Mouse (Mus musculus): ENCODE measurements around the gene Spag9. TPM values are rescaled to one million over a fixed set of nuclear protein-coding genes. Genes with fewer than 3 reads are reported as not detected.

The Spag9 gene
- 131 and 161 TPM in 2 replicates for total RNA-seq (2014; rRNA removed)
- polyA plus RNA-seq (2015; fragmentation: Nextera tagmentation; extraction: Ambion mirVana), result 66.8 and 80.7 TPM in 2 replicates

- DNase-seq (ENCODE audit: low spot score), result peak; percentile 97
- no peak for TF ChIP-seq CTCF (IDR thresholded peaks at IDR 0.05)
- peaks cover 22% of the 10 kb centered on the region for H3K4me1 ChIP-seq (ENCODE audit: insufficient read depth, low read length)
- peak within 1 kb of the TSS; percentile 96 for H3K4me3 ChIP-seq (ENCODE audit: low read depth, low read length)
- WGBS, result 0% methylated on average over 33 of the region's 70 CpGs
- peak within 1 kb of the TSS; percentile 94 for H3K27ac ChIP-seq (ENCODE audit: low read depth, low read length)
- peak; percentile 92 for ATAC-seq (ENCODE audit: low FRiP score)
- H3K9ac ChIP-seq (replicated peaks; ENCODE audit: low read length, poor library complexity, severe bottlenecking), result peak within 1 kb of the TSS; percentile 92
- H3K9me3 ChIP-seq (ENCODE audit: low read length), result no peaks in the 10 kb centered on the region
- H3K27me3 ChIP-seq (ENCODE audit: insufficient read depth, low read length), result no peaks in the 10 kb centered on the region
- peak within 1 kb of the TSS; percentile 92 for H3K4me2 ChIP-seq (ENCODE audit: low read depth, low read length, poor library complexity, severe bottlenecking)
- no peaks in the 10 kb centered on the region; the same call in 1 of the 2 replicates for H3K36me3 ChIP-seq (ENCODE audit: insufficient read depth, low read length)
These were observed at the start of gene Spag9 for GRCm38 (mm10) chr11:93995720-93996305. Gene Spag9 (plus strand): TSS chr11:93996091.

- H3K27ac ChIP-seq (ENCODE audit: low read depth, low read length), result no peak overlapping the region
- no peaks in the 10 kb centered on the region for H3K4me1 ChIP-seq (ENCODE audit: insufficient read depth, low read length)
- peaks cover 13% of the 10 kb centered on the region for H3K36me3 ChIP-seq (ENCODE audit: insufficient read depth, low read length)
- H3K9ac ChIP-seq (replicated peaks; ENCODE audit: low read length, poor library complexity, severe bottlenecking), result no peak overlapping the region
- 92% methylated on average over 9 of the region's 9 CpGs for WGBS
- no peaks in the 10 kb centered on the region for H3K27me3 ChIP-seq (ENCODE audit: insufficient read depth, low read length)
- ATAC-seq (ENCODE audit: low FRiP score), result no peak
- no peak for DNase-seq (ENCODE audit: low spot score)
- no peak overlapping the region for H3K4me3 ChIP-seq (ENCODE audit: low read depth, low read length)
- no peaks in the 10 kb centered on the region for H3K9me3 ChIP-seq (ENCODE audit: low read length)
- no peak for TF ChIP-seq CTCF (IDR thresholded peaks at IDR 0.05)
- no peak overlapping the region for H3K4me2 ChIP-seq (ENCODE audit: low read depth, low read length, poor library complexity, severe bottlenecking)
These were observed 46.9 kb upstream of the Spag9 start for GRCm38 (mm10) chr11:93948887-93949567.

- peak; percentile 29 for TF ChIP-seq CTCF (IDR thresholded peaks at IDR 0.05)
- DNase-seq (ENCODE audit: low spot score), result no peak
- Histone ChIP-seq H3K27me3 (ENCODE audit: insufficient read depth, low read length) (no peaks in the 10 kb centered on the region), H3K9ac (replicated peaks; ENCODE audit: low read length, poor library complexity, severe bottlenecking) (no peak overlapping the region), H3K4me2 (ENCODE audit: low read depth, low read length, poor library complexity, severe bottlenecking) (no peak overlapping the region), H3K9me3 (ENCODE audit: low read length) (no peaks in the 10 kb centered on the region), H3K27ac (ENCODE audit: low read depth, low read length) (no peak overlapping the region), H3K36me3 (ENCODE audit: insufficient read depth, low read length) (peaks cover 13% of the 10 kb centered on the region), H3K4me3 (ENCODE audit: low read depth, low read length) (no peak overlapping the region), H3K4me1 (ENCODE audit: insufficient read depth, low read length) (no peaks in the 10 kb centered on the region)
- ATAC-seq (ENCODE audit: low FRiP score), result no peak
- WGBS, result 91% methylated on average over 1 of the region's 1 CpGs
These were observed 45.8 kb upstream of the Spag9 start for GRCm38 (mm10) chr11:93950045-93950444.

- no peak for ATAC-seq (ENCODE audit: low FRiP score)
- Histone ChIP-seq H3K9ac (replicated peaks; ENCODE audit: low read length, poor library complexity, severe bottlenecking) (no peak overlapping the region), H3K27me3 (ENCODE audit: insufficient read depth, low read length) (no peaks in the 10 kb centered on the region), H3K4me3 (ENCODE audit: low read depth, low read length) (no peak overlapping the region), H3K9me3 (ENCODE audit: low read length) (no peaks in the 10 kb centered on the region), H3K4me2 (ENCODE audit: low read depth, low read length, poor library complexity, severe bottlenecking) (no peak overlapping the region), H3K36me3 (ENCODE audit: insufficient read depth, low read length) (peaks cover 13% of the 10 kb centered on the region), H3K27ac (ENCODE audit: low read depth, low read length) (no peak overlapping the region), H3K4me1 (ENCODE audit: insufficient read depth, low read length) (no peaks in the 10 kb centered on the region; the same call in 1 of the 2 replicates)
- no peak for TF ChIP-seq CTCF (IDR thresholded peaks at IDR 0.05)
- 75% methylated on average over 5 of the region's 5 CpGs for WGBS
- DNase-seq (ENCODE audit: low spot score), result no peak
These were observed 43.5 kb upstream of the Spag9 start for GRCm38 (mm10) chr11:93952376-93952775.

- DNase-seq (ENCODE audit: low spot score) (no peak), ATAC-seq (ENCODE audit: low FRiP score) (peak; percentile 58; the same call in 1 of the 2 replicates)
- Histone ChIP-seq H3K9me3 (ENCODE audit: low read length) (no peaks in the 10 kb centered on the region), H3K4me3 (ENCODE audit: low read depth, low read length) (peak overlapping the region; percentile 52), H3K9ac (replicated peaks; ENCODE audit: low read length, poor library complexity, severe bottlenecking) (peak overlapping the region; percentile 72), H3K36me3 (ENCODE audit: insufficient read depth, low read length) (peaks cover 16% of the 10 kb centered on the region), H3K27ac (ENCODE audit: low read depth, low read length) (peak overlapping the region; percentile 66), H3K4me1 (ENCODE audit: insufficient read depth, low read length) (no peaks in the 10 kb centered on the region; the same call in 1 of the 2 replicates), H3K27me3 (ENCODE audit: insufficient read depth, low read length) (no peaks in the 10 kb centered on the region), H3K4me2 (ENCODE audit: low read depth, low read length, poor library complexity, severe bottlenecking) (peak overlapping the region; percentile 85)
- TF ChIP-seq CTCF (IDR thresholded peaks at IDR 0.05), result no peak
- 48% methylated on average over 13 of the region's 13 CpGs for WGBS
These were observed 41.1 kb upstream of the Spag9 start for GRCm38 (mm10) chr11:93954738-93955255.
